Mouse (Mus musculus) heart, adult 18-20 months (tissue): ENCODE measurements around the gene Sfn. TPM values are rescaled to one million over a fixed set of nuclear protein-coding genes. Genes with fewer than 3 reads are reported as not detected.
A peak's percentile ranks its signal among the peaks of the same experiment; 100 is the strongest.
"Not testable (repeated sequence)": the region's sequence is repeated elsewhere in the genome, so short reads cannot be mapped to it uniquely, and the experiment has no call there.

Experiments used
- DNase-seq, 2 experiments: peaks; one replicate each; pipeline ENCODE4 v3.0.0; 2021 to 2022; ENCODE audit warnings: mixed read lengths in 1 of 2
- long read RNA-seq, 2 experiments: library from polyadenylated mRNA; stranded (forward); transcript quantifications; one replicate each; pipeline ENCODE4 v2.0.0; 2021
- total RNA-seq, 2 experiments: library from RNA; stranded (reverse); gene quantifications; 2 replicates each; pipeline ENCODE4 v1.2.3; 2021

Sfn gene
- 1 to 10 TPM; 1.0 to 1.4 TPM for total RNA-seq
- long read RNA-seq, experiment 1, result 0 reads
- long read RNA-seq, experiment 2, partial matches to known transcripts, result 0 of 1 reads
- long read RNA-seq, experiment 2, other reads (novel, unspliced or antisense), result 0 of 1 reads

DNA sequence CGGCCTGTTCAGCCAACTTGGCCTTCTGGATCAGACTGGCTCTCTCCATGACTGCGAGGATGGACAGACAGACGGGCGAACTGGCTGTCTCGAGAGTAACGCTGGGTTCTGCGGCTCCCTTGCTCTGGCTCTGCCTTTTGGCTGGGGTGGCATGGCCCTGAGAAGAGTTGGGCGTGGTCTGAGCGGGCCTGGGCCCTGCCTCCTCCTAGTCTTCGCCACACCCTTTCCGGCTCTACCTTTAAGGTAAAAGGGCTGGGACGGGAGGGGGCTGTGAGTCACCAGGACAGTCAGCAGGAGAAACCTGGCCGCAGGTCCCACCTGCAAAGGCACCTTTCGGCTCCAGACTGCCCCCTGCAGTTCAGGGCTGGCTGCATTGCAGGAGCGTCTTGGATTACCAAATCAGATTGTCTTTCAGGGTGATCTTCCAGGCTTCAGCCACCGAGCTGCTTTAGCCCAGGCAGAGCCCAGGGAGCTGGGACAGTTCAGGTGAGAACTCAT lies at the start of gene Sfn:
Gene Sfn, minus strand, starts transcription at position 448 of the 498 bp plus-strand sequence.
- DNase-seq, result peak in 1 of 2 experiments; percentile 48

DNA sequence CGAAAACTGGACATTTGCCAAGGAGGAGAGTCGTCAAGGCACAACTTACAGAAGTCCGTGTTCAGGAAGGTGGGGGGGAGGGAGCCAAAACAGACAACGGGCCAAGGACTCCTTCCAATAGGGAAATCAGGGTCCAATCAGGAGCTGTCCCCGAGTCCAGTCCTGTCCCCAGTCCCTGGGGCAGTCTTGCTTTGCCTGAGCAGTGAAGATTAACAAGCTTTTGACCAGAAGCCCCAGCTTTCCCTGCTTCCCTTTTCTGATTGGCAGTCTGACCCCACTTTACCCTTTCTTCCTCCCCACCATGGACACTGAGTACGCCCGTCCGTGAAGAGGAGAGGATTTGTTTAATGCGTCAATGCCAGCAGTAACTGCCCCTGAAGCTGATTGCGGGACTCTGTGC lies 49.5 kb upstream of the Sfn start:
- no peak for DNase-seq

- peak; percentile 86 to 92 for DNase-seq
Measured at GRCm38 (mm10) chr4:133649989-133650699, 48.2 kb upstream of the Sfn start, which contains the start of gene Zdhhc18. TSS of gene Zdhhc18 (minus strand) at chr4:133650154.

GRCm38 (mm10) chr4:133649464-133649863 lies 47.5 kb upstream of the Sfn start:
- DNase-seq, result not testable (repeated sequence)

DNA sequence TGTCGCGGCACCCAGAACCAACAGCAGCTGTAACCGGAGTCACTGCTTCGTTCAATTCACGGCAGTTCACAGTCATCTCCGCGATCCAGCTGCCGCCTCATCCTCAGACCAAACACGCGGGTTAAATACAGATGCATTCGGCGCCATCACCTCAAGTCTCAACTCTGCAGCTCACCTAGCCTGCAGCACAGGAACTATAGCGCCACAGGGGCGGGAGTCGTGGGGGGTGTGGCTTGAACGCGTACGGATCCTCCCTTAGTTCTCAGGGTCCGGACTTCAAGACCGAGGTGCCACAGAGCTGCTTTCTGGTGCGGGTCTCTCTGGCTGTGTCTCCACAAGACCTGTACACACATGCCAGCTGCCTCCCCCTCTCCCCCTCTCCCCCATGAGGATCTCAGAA lies 43.7 kb upstream of the Sfn start:
- no peak for DNase-seq

- no peak for DNase-seq
Measured at GRCm38 (mm10) chr4:133645195-133645594, 43.2 kb upstream of the Sfn start.

GRCm38 (mm10) chr4:133634043-133634410 lies 32.1 kb upstream of the Sfn start:
- no peak for DNase-seq

DNA sequence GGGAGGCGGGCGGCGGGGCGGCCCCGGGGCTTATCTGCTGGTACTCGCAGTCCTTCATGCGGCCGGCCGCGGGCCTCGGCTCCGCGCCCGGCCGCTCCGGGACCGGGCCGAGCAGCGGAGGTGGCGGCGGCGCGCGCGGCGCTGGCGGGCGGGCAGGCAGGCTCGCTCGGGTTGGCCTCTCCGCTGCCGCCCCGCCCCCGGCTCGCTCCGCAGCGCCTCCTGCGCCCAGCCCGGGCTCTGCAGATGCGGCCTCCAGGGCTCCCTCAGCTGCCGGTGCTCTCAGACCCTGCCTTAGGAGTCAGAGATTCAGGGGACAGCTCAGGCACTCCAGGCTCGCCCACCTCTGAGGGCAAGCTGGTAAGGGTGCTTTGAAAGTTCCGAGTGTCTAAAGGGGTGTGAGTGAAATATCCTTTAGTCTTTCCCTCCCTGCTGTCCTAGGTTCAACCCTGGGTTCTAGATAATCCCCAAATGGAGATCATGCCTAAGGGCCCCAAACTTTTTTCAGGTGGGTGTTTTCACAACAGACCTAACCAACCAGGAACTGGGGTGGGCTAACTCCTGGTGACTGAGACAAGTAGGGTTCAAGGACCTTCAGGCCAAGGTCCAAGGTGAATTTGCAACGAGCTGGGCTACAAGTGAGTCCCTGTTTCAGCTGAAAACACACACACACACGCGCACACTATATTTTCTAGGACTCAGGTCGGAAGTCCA lies 31.5 kb upstream of the Sfn start:
- peak; percentile 93 to 94 for DNase-seq

DNA sequence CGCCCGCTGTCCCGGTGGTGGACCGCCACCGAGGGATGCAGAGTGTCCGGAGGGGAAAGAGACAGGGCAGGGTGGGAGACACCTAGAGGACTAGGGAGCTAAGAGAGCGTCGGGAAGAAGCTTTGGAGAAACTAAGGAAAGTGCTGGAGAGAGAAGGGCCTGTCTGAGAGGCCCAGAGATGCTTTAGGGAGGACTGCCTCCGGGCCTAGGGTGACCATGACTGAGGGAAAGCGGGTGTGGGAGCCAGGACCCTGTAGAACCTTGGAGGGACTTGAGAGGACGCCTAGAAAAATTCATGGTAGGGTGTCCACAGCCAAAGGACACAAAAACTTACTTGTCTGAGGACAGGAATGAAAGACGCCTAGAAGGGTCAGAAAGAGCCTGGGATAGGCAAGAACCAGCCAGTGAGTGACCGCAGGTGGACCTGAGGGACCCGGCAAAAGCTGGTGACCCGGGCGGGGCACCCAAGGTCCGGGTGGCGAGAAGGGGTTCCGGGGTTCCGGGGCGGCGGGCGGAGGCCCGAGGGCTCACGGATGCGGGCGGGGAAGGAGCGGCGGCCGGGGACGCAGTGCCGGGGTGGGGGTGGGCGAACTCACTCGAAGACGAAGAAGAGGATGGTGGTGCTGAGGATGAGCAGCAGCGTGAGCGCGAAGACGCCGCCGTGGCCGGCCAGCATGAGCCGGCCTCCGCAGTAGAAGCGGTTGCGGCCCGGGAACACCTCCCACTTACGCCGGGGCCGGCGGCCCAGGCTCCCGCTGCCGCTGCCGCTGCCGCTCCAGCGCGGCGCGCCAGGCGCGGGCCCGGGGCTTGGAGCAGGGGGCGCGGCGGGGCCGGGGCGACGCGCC lies 30.7 kb upstream of the Sfn start:
- peak in 1 of 2 experiments; percentile 63 for DNase-seq

GRCm38 (mm10) chr4:133631769-133632411 lies 29.9 kb upstream of the Sfn start:
- peak; percentile 32 to 56 for DNase-seq

- peak; percentile 51 to 63 for DNase-seq
Measured at GRCm38 (mm10) chr4:133631071-133631768, 29.3 kb upstream of the Sfn start.

DNA sequence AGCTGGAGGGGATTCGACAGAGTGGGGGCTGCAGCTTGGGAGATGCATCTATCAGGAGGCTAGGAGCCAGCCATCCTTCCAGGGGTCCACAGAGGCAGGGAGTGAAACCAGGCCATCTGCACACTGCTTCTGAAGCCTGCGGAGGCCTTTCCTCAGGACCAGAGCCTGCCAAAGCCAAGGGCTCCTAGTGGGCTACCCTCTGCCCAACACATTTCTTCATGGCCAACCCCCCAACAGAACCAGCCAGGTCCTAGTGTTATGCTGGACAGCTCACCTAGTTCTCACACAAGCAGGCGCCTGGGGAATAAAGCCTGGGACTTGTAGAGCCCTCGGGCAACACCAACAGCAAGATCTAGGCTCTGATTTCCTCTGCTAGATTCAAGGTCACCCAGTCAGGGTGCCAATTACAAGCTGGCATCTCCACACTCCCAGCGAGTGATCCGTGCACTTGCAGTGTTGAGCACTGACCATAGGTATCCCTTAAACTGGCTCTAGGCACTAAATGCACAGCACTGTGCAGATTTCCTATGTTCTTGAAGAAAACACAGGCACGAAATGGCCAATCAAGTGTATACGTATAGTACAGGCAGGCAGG lies 28.5 kb upstream of the Sfn start:
- no peak for DNase-seq

DNA sequence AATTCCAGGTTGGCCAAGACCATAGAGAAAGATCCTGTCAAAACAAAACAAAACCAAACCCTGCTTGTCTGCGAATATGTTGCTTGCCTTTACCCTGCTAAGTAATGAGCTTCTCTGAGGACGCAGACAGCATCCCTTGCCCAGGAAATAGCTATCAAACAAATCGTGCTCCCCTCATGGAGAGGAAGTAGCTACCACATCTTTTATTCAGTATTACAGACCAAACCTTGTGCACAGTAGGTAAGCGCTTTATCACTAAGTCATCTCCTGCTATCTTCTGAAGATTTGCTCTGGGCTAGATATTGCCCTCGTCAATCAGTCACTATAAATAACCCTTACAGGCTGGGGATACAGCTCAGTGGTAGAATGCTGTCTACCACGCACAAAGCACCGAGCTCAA lies 27.2 kb upstream of the Sfn start:
- DNase-seq, result no peak

DNA sequence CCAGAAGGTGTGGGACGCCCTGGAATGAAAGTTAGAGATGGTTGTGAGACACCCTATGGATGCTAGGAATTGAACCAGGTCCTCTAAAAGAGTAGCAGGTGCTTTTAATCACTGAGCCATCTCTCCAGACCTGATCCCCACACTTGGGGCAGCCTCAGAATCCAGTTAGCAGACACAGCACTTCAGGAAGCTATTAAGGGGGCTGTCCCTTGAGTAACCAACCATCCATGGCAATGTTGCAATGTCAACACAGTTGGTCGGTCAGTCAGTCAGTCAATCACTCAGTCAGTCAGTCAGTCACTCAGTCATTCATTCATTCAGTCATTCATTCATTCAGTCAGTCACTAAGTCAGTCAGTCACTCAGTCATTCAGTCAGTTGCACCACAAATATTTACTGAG lies 26.5 kb upstream of the Sfn start:
- DNase-seq, result no peak

- no peak for DNase-seq
Measured at GRCm38 (mm10) chr4:133627039-133627438, 25.1 kb upstream of the Sfn start.

DNA sequence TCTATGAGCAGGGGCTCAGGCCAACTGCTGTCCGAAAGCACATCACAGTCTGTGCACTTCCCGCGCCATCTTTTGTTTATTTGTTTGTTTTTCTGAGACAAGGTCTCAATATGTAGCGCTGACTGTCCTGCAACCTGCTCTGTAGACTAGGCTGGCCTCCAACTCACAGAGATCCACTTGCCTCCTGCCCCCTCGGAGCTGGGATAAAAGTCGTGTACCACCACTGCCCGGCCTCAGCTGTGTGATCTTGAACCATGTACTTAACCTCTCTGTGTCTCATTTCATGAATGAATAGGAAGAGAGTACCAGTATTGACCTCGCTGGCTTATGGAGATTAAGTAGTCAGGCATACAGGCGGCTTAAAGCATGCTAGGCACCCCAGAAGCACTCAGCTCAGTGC lies 24.7 kb upstream of the Sfn start:
- no peak for DNase-seq

GRCm38 (mm10) chr4:133626221-133626620 lies 24.3 kb upstream of the Sfn start:
- DNase-seq, result no peak

- peak; percentile 79 to 89 for DNase-seq
Measured at GRCm38 (mm10) chr4:133625621-133626071, 23.7 kb upstream of the Sfn start.

GRCm38 (mm10) chr4:133624830-133625229 lies 22.9 kb upstream of the Sfn start:
- no peak for DNase-seq

GRCm38 (mm10) chr4:133622161-133622695 lies 20.3 kb upstream of the Sfn start:
- no peak for DNase-seq
